Mouse (Mus musculus): ENCODE results near the gene C1qa.

DNA sequence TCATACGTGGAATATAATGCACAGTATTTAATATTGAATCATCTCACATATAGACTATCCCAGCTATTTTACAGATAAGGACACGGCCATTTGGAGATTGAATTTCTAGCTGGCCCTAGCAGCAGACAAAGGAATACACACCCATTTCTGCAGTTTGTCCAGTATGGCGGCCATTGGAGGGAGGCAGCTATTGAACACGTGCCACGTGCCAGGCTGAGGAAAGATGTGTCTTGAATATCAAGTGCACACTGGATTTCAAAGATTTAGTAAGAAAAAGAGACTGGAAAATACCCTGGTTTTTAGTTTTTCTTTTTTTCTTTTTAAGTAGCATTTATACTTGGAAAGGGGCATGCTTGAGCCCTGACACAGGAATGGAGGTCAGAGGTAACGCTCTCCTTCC is 51.4 kb downstream of the C1qa start:
- TF ChIP-seq POLR2A (IDR thresholded peaks at IDR 0.05; ENCODE audit: control insufficient read depth, extremely low read depth, insufficient read depth, low read length, poor library complexity), result no peak
- no peak for TF ChIP-seq CTCF (IDR thresholded peaks at IDR 0.05; ENCODE audit: borderline replicate concordance, control insufficient read depth, extremely low read depth, insufficient read depth, low read length, poor library complexity)
